Mouse (Mus musculus) urinary bladder, postnatal 36 days (tissue): ENCODE measurements around the gene Vmn1r77.
"Not testable (repeated sequence)": the region's sequence is repeated elsewhere in the genome, so short reads cannot be mapped to it uniquely, and the experiment has no call there.

Experiments used
- DNase-seq, 2 experiments: peaks; one replicate each; pipeline ENCODE4 v3.0.0; 2022; ENCODE audit warnings: low spot score in 2 of 2, mixed read lengths in 1 of 2

The Vmn1r77 gene

DNA sequence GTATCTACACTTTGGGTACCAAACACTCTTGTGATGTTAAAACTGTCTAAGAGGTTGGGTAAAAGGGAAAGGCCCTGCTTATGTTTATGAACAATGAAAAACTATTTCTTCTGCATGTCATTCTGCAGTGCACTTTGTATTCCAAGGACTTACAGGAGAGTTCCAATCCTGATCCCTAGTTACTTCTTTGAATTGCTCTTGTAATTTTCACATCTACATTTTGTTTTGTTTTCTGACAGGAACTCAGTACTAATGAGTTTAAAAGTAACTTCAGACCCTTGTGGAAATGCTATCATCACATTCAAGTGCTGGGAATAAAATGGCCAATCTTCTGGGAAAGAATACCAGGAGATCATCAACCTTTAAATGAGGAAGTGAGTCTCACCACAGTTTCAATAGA lies at the start of gene Vmn1r77:
Gene Vmn1r77, plus strand, starts transcription at position 301 of the 400 bp plus-strand sequence.
- not testable (repeated sequence) for DNase-seq

DNA sequence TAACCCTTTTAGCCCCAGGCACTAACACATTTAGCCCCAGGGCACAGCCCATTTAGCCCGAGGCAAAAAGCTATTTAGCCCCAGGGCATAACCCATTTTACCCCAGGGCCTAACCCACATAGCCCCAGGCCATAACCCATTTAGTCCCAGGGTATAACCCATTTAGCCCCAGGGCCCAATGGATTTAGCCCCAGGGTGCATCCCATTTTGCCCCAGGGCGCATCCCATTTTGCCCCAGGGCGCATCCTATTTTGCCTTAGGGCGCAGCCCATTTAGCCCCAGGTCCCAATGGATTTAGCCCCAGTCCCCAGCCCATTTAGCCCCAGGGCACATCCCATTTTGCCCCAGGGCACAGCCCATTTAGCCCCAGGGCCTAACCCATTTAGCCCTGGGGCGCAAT lies 25.1 kb upstream of the Vmn1r77 start:
- DNase-seq, result not testable (repeated sequence)

DNA sequence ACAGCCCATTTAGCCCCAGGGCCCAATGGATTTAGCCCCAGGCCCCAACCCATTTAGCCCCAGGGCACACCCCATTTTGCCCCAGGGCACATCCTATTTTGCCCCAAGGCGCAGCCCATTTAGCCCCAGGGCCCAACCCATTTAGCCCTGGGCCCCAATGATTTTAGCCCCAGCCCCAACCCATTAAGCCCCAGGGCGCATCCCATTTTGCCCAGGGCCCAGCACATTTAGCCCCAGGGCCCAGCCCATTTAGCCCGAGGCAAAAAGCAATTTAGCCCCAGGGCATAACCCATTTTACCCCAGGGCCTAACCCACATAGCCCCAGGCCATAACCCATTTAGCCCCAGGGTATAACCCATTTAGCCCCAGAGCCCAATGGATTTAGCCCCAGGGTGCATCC lies 24.2 kb upstream of the Vmn1r77 start:
- not testable (repeated sequence) for DNase-seq

DNA sequence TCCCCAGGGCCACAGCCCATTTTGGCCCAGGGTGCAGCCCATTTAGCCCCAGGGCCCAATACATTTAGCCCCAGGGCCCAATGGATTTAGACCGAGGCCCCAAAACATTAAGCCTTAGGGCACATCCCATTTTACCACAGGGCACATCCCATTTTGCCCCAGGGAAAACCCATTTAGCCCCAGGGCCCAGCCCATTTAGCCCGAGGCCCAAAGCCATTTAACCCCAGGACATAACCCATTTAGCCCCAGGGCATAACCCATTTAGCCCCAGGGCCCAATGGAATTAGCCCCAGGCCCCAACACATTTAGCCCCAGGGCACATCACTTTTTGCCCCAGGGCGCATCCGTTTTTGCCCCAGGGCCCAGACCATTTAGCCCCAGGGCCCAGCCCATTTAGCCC lies 23.4 kb upstream of the Vmn1r77 start:
- no peak for DNase-seq

DNA sequence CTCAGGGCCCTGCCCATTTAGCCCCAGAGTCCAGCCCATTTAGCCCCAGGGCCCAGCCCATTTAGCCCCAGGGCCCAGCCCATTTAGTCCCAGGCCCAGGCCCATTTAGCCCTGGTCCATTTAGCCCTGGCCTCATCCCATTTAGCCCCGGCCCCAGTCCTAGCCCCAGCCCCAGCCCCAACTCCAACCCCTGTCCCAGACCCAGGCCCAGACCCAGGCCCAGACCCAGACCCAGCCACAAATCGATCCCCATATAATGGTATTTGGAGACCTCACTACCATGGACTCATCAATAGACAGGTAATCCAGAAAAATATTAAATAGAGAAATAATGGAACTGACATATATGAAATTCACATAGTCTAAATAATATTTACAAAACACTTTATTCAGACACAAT lies 18.7 kb upstream of the Vmn1r77 start:
- not testable (repeated sequence) for DNase-seq

DNA sequence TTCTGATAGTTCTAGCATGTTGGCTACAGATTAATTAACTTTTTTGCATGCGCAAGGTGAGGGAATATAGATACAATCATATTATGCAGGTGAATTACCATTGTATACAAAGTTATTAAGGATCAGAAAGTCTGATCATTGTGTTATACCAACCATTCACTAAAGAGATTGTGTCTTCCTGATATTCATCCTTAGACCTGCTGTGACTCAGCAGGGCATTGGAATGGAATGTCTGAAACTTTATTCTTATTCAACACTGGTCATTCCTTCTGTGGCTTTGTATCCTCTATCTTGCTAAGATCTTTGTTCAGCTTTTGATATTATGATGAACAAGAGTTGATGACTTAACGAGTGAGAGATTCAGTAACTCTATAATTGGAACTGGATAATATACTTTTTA lies 4.1 kb downstream of the Vmn1r77 start:
- DNase-seq, result no peak
